Mouse (Mus musculus): ENCODE results near the gene Fgd1.

Fgd1 gene

DNA sequence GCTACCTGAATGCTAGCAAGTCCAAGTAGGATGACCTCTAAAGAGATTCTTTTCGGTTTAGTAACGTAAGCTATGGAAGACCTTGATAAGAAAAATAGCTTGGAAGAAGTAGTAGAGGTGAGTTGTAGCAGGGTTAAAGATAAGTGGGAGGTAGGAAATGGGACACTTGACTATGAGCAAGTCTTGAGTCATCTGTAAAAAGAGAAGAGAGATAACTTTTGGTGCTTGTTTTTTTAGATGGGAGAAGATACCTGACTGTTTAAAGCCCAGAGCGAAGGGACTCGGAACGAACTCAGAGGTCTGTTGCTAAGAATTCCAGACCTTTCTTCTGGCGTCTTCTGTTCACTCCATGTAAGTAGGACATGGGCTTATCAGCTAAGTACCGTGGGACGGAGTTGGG, at the start of gene Fgd1:
Fgd1 (plus strand) TSS at position 301 of the 400 bp plus-strand sequence.
- no peak for DNase-seq (ENCODE audit: low spot score)

GRCm38 (mm10) chrX:150996775-150997174, 49.2 kb upstream of the Fgd1 start:
- no peak for DNase-seq (ENCODE audit: low spot score)

DNA sequence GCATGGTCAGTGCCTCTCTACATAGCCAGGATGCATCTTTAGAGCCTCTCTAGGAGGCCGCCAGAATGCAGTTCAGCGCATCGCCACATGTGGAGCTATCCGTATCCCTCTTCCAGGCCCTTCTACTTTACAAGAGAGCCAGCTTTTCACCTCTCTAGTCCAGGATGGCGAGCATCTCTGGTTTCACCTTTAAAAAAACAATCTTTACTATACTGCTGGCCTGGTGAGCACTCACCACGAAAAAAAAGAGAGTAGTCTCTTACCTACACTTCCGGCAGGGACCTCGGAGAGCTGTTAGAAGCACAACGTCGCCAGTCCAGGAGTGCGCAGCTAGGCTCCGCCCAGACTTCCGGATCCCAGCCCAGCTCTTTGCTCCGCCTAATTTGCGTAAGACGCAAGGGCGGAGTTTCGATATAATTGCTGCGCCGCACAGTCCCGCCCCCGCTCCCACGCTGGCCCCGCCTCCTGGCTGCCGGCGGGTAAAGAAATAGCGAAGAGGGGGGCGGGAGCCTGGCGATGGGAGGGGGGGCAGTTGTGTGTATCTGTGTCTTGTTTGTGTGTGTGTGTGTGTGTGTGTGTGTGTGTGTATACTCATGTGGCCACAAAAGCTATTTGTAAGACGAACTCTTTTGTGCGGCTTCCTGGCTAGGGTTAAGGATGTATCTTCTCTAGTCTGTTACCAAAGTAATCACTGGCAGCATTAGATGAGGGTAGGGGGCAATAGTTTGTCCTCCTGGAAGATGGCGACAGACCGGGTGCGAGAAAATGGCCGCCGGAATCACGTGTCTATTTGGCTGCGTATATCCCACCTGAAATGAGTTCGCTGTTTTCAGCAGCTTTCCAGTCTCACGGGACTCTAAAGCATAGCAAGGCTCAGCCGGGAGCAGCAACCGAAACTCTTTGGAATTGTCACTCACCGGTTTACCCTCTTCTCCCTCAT, 28.7 kb upstream of the Fgd1 start, which contains the start of gene Gnl3l:
Gnl3l (minus strand) TSS at position 385 of the 940 bp plus-strand sequence.
- DNase-seq (ENCODE audit: low spot score): peak; percentile 91

DNA sequence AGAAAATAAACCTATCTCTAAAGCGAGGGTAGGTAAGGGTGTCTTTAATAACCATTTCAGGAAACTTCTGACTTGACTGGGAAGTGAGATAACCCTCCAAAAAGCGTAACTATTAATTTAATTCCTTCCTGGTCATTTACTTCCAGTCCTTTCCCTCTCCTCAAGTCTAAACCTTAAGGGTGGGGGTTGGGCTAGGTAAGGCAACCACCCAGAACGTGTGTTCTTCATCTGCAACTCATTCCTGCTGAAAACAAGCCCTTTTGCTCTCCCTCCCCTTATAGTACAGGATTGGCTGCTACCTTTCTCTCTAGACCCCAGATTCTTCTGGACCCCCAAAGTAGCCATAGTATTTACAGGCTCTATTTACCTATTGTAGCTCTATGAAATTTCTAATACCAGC, 28.1 kb upstream of the Fgd1 start:
- DNase-seq (ENCODE audit: low spot score): no peak

- no peak for DNase-seq (ENCODE audit: low spot score)
These were observed 27.2 kb upstream of the Fgd1 start for GRCm38 (mm10) chrX:151018798-151019197.

DNA sequence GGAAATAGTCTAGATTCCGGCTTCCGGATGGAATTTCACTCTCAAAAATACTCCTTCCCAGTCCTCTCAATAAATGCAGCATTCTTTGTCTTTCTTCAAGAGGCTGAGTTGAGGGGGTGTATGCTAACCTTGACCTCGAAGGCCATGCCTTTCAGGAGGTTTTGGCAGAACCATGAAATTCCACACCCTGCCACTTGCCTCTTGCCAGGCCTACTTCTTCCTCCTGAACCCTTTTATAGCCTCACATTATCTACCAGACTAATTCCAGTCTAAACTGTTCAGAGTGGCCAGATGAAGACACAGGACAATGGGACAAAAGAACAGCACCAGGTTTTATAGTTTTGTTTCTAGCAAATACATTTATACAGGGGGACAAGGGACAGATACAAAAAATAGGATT, 14.6 kb upstream of the Fgd1 start:
- no peak for DNase-seq (ENCODE audit: low spot score)

- no peak for DNase-seq (ENCODE audit: low spot score)
These were observed 4.7 kb upstream of the Fgd1 start for GRCm38 (mm10) chrX:151041223-151041622.

DNA sequence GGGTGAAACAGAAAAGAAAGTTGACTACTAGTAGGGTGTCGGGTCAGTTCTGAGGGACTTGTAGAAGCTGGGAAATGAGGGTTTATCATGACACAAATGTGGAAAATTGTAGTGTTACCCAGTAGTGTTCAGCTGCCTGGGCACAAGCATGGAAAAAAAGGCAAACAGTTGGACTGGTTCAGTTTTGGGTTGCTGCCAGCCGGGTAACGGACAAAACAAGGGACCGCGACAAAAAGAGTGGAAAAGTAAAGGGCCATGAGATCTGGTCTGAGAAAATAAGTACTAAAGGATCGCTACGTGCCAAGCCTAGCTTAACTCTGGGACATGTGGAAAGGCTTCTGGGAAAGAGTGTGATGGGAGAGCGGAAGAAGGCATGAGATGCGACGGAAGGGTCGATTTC, 371 bp downstream of the Fgd1 start:
- no peak for DNase-seq (ENCODE audit: low spot score)

DNA sequence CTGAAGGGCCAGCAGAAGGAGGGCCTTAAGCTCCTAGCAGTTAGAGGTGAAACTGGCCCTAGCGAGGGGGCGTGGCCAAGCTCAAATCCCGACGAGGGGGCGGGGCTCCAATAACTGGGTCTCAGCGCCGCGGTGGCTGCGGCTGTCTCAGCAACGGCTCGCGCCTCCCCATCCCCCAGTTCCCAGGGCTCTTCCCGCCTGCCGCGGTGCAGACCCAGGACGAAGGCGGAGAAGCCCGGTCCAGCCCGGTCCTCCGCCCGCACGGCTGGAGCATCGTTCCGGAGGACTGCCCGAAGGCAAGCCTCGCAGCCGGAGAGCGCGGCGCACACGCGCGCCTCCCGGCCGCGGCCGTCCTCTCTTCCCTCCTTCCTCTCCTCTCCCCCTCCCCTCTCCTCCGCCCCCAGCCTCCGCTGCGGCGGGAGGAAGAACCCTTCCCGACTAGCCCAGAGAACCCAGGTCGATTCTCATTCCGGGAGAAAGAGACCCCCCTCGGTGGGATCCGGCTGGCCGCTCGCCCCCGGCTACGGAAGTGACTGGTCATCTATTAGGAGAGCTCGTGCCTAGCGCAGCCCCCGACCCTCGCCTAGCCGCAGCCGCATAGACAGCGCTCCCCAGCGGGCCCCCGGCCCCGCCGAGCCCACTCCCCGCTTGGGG, 954 bp downstream of the Fgd1 start:
- peak; percentile 82 for DNase-seq (ENCODE audit: low spot score)

DNA sequence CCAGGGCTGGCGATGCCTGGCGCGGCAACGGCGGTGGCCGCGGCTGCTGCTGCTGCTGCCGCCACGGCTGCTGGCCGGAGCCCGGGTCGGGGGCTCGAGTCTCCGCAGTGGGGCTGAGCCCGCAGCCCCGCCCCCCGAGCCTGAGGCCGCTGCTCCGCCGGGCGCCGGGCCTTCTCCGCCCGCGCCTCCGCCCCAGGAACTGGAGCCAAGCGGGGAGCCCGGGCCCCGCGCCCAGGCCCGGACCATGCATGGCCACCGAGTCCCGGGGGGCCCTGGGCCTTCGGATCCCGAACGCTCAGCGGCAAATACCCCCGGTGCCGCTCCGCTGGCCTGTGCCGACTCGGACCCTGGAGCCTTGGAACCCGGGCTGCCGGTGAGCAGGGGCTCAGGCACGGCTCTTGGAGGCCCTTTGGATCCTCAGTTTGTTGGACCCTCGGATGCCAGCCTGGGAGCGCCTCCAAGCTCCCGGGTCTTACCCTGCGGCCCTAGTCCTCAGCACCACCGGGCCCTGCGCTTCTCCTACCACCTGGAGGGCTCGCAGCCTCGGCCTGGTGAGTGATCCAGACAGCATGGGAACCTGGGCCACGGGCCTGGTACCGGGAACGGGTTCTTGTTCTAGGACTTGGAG, 1.6 kb downstream of the Fgd1 start:
- DNase-seq (ENCODE audit: low spot score): no peak

DNA sequence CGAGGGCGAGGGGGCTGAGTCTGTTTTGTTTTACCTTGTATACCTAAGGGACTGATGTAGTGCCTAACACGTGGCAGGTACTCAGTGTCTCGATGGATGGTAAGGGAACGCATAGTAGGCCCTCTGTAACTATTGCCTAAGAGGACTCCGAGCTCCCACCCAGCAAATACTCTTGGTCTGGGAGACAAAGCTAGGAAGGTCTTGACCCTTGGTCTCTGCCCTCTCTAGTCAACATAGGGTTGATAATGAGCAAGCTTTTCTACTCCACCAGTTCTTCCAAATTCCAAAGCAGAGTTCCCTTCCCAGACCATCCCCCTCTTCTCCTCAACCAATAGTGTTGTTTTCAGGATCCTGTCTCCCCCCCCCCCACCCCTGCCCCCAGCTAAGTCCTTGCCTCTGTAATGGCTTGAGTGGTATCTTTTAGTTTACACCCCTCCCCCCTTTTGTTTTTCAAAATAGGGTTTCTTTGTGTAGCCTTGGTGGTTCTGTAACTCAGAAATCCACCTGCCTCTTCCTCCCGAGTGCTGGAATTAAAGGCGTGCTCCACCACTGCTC, 3.8 kb downstream of the Fgd1 start:
- DNase-seq (ENCODE audit: low spot score): no peak

DNA sequence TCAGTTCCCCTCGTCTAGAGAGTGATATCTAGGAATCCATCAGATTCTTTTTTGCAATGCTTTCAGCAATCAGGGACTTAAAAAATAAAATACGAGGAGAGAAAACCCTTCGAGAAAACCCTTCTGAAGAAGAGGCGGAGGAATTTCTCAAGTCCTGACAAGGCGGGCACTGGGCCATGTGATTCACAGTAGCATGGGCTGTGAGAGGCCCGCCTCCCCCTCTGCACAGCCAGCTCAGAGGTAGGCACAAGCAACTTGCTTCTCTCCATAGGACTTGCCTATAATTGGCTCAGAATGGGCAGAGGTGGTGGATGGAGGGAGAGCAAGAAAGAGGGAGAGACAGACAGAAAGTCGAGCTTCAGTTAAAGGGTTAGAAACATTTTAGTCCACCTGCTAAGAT, 4.4 kb downstream of the Fgd1 start:
- DNase-seq (ENCODE audit: low spot score): no peak

- DNase-seq (ENCODE audit: low spot score): no peak
These were observed 8.5 kb downstream of the Fgd1 start for GRCm38 (mm10) chrX:151054489-151054888.

- DNase-seq (ENCODE audit: low spot score): no peak
These were observed 9.6 kb downstream of the Fgd1 start for GRCm38 (mm10) chrX:151055559-151055958.

- no peak for DNase-seq (ENCODE audit: low spot score)
These were observed 13.4 kb downstream of the Fgd1 start for GRCm38 (mm10) chrX:151059346-151059745.

GRCm38 (mm10) chrX:151061615-151062299, 15.8 kb downstream of the Fgd1 start:
- DNase-seq (ENCODE audit: low spot score): no peak

DNA sequence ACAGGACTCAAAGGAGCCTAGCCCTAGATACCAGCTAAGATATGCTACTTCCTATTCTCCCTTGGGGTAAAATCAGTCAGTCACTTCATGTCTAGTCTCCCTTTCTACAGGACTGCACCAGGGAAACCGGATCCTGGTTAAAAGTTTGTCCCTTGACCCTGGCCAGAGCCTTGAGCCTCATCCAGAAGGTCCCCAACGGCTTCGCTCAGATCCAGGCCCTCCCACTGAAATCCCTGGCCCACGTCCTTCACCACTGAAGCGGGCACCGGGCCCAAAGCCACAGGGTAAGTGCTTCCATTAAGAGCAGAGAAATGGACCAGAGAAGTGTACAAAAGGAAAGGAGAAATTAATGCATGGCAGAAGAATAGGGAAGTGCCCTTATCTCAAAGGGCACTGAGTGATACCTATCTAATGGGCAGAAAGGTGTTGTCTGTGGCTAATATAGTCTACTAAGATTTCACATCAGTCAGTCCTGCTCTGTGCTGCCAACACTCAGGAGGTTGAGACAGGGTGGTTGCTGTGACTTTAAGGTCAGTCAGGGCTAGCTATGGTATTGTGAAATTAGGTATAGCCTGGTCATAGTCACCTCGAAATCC, 20.2 kb downstream of the Fgd1 start:
- DNase-seq (ENCODE audit: low spot score): no peak

DNA sequence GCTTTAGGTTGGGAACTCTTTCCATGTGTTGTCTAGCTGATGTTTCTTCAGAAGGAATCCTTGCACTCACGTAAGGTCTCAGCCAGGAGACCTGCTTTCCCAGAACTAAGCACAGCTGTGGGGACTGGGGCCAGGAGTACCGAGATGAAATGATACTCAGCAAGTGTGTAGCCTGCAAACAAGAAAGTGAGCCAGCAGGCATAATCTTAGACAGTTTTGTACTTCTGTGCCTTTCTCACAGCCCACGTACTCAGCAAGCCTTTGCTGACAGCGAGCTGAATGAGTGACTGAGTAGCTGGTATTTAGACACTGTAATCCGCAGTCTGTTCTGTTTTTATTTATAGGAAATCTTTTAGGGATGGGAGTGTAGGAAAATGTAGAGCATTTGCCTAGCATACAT, 21.9 kb downstream of the Fgd1 start:
- no peak for DNase-seq (ENCODE audit: low spot score)

DNA sequence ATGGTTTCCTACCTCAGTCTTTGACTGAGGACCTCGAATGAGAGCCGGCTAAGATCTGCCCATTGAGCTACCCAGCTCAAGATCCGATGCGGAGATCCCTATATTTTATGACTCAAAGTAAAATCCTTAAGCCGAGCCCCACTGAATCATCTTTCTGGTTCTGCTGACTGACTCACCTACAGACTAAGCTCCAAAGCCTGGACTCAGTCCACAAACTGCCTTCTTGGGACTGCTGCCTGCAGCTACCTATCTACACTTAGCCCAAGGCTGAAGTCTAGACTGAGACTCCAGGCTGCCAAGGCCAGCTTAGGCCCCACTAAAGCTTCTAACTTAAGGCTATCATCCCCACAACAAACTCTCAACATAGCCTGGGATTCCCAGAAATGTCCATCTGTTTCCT, 30.1 kb downstream of the Fgd1 start:
- no peak for DNase-seq (ENCODE audit: low spot score)

GRCm38 (mm10) chrX:151076941-151077485, 31.1 kb downstream of the Fgd1 start:
- no peak for DNase-seq (ENCODE audit: low spot score)

DNA sequence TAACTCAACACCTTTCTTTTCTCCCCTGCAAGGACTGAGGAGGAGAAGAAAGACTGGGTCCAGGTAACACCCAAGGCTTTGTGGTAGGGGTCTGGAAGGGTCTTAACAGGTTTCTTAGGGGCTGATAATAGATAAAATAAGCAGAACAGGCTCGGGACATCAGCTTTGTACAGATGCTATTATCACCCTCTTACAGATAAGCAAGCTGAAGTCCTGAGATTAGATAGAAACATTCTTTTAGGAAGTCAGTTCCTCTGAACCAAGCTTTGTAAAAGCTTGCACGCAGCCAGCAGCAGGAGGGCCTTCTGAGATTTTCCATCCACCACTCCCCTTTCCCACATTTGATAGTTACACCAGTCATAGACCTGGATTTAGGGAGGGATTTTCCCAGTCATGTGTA, 39.6 kb downstream of the Fgd1 start:
- no peak for DNase-seq (ENCODE audit: low spot score)

Measured in lung, postnatal 25 days (tissue).